Mouse (Mus musculus) stomach, embryonic 16.5 days (tissue): Measurements from ENCODE around the gene Fubp3. TPM values are rescaled to one million over a fixed set of nuclear protein-coding genes. Genes with fewer than 3 reads are reported as not detected.

Source experiments
- ATAC-seq: fragments of 200-750 bp; cut with Nextera tagmentation; 2 replicates; pipeline ENCODE4 v1.8.0; 2017; ENCODE audit warnings: moderate number of reproducible peaks, moderate TSS enrichment; ENCODE audit not compliant: insufficient read depth, low FRiP score
- H3K27ac ChIP-seq: fragments of 300-500 bp; sonication (generic); 2 replicates; pipeline ENCODE4 v1.5.1; 2014; ENCODE audit warnings: low read length
- H3K27me3 ChIP-seq: fragments of 300-500 bp; sonication (generic); 2 replicates; pipeline ENCODE4 v1.6.1; 2014; ENCODE audit warnings: low read length, control low read depth, mixed read lengths; ENCODE audit not compliant: control insufficient read depth, insufficient read depth
- H3K36me3 ChIP-seq: fragments of 300-500 bp; sonication (generic); 2 replicates; pipeline ENCODE4 v1.6.1; 2014; ENCODE audit warnings: low read length; ENCODE audit not compliant: control insufficient read depth, insufficient read depth
- H3K4me1 ChIP-seq: fragments of 300-500 bp; sonication (generic); 2 replicates; pipeline ENCODE4 v1.6.1; 2014; ENCODE audit warnings: low read length, control low read depth, mixed read lengths; ENCODE audit not compliant: control insufficient read depth, insufficient read depth
- H3K4me2 ChIP-seq: fragments of 300-500 bp; sonication (generic); 2 replicates; pipeline ENCODE4 v1.6.1; 2014; ENCODE audit warnings: low read depth, low read length, mixed read lengths
- H3K4me3 ChIP-seq: fragments of 300-500 bp; sonication (generic); replicated peaks from 2 replicates; pipeline ENCODE4 v1.5.1; 2014; ENCODE audit warnings: mild to moderate bottlenecking, low read length
- H3K9ac ChIP-seq: fragments of 300-500 bp; sonication (generic); 2 replicates; pipeline ENCODE4 v1.6.1; 2014; ENCODE audit warnings: low read length
- H3K9me3 ChIP-seq: fragments of 300-500 bp; sonication (generic); replicated peaks from 2 replicates; pipeline ENCODE4 v1.6.1; 2016; ENCODE audit warnings: low read length, control low read depth; ENCODE audit not compliant: control insufficient read depth
- WGBS: fragments of 180-500 bp; shearing (Covaris S2); extraction: QIAGEN DNeasy Blood & Tissue Kit; methylation state at CpG from one replicate; pipeline ENCODE4 v1.1.7; 2014; 5-methylcytosine and 5-hydroxymethylcytosine counted together
- polyA plus RNA-seq: library from polyadenylated mRNA; unstranded; fragments of >200 nt; fragmentation: Nextera tagmentation; extraction: Ambion mirVana; gene quantifications from 2 replicates; pipeline ENCODE4 v1.2.1, GENCODE M21; 2015

The Fubp3 gene
- polyA plus RNA-seq, 1 experiment from 2014 or later: 73.1 TPM

DNA sequence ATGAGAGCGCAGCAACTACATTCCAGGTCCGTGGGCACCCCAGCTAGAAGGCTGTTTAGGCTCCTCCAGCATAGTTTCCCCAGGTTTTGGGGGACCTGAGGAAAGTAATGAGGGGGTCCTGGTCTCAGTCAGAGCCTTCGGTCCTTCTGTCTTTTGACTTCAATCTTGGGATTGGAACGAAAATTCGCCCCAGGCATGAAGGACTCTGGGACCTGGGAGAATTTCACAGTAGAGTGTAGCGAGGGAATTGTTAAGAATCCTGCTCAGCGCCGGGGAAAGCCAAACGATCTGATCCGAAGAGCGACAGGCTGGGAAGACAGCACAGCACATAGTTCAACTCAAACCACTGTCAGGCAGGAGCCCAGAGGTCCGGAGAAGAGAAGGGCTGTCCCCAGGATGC, 64.9 kb downstream of the Fubp3 start:
- no peaks in the 10 kb centered on the region for H3K36me3 ChIP-seq
- H3K4me2 ChIP-seq: no peak overlapping the region
- H3K27me3 ChIP-seq: peaks cover 94% of the 10 kb centered on the region
- H3K27ac ChIP-seq: no peak overlapping the region
- 2% methylated on average over 12 of the region's 12 CpGs for WGBS
- peaks cover 11% of the 10 kb centered on the region; the same call in 1 of the 2 replicates for H3K4me1 ChIP-seq
- no peak overlapping the region for H3K9ac ChIP-seq
- no peak overlapping the region for H3K4me3 ChIP-seq
- H3K9me3 ChIP-seq: no peaks in the 10 kb centered on the region
- ATAC-seq: no peak

DNA sequence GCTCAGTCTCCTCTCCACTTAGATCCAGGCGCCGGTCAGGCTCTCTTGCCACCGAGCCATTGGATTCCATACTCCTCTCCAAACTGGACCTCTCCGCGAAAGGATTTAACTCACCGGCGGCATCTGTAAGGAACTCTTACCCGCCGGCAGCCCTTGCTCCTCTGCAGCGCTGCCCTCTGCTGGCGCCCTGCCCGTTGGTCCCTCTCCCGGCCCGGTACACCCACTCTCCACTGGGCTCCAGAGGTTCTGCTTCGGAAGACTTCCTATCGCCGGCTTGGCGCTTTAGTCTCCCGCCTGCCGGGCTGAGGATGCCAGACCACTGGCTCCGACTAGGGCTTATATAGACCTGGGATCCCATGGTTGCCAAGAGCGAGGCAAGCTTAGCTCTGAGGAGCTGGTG, 65.4 kb downstream of the Fubp3 start:
- H3K4me3 ChIP-seq: no peak overlapping the region

GRCm38 (mm10) chr2:31638581-31639465, 66.4 kb downstream of the Fubp3 start:
- Histone ChIP-seq H3K27ac (no peak overlapping the region), H3K36me3 (no peaks in the 10 kb centered on the region), H3K9ac (no peak overlapping the region), H3K4me2 (no peak overlapping the region), H3K4me3 (no peak overlapping the region), H3K4me1 (peaks cover 11% of the 10 kb centered on the region; the same call in 1 of the 2 replicates), H3K27me3 (peaks cover 96% of the 10 kb centered on the region), H3K9me3 (no peaks in the 10 kb centered on the region)
- under 1% methylated on average over 34 of the region's 34 CpGs for WGBS
- ATAC-seq: no peak

More for the DNA sequence above, 65.4 kb downstream of the Fubp3 start:
- Histone ChIP-seq H3K4me2 (no peak overlapping the region), H3K9ac (no peak overlapping the region), H3K36me3 (no peaks in the 10 kb centered on the region), H3K4me1 (peaks cover 11% of the 10 kb centered on the region; the same call in 1 of the 2 replicates), H3K27ac (no peak overlapping the region), H3K9me3 (no peaks in the 10 kb centered on the region), H3K27me3 (peaks cover 96% of the 10 kb centered on the region)
- 0% methylated on average over 22 of the region's 22 CpGs for WGBS
- ATAC-seq: no peak

- H3K9ac ChIP-seq: no peak overlapping the region
- no peaks in the 10 kb centered on the region for H3K36me3 ChIP-seq
- H3K4me3 ChIP-seq: no peak overlapping the region
- H3K4me1 ChIP-seq: peaks cover 11% of the 10 kb centered on the region; the same call in 1 of the 2 replicates
- 2% methylated on average over 13 of the region's 13 CpGs for WGBS
- no peaks in the 10 kb centered on the region for H3K9me3 ChIP-seq
- H3K4me2 ChIP-seq: no peak overlapping the region
- peaks cover 96% of the 10 kb centered on the region for H3K27me3 ChIP-seq
- no peak overlapping the region for H3K27ac ChIP-seq
- ATAC-seq: no peak
Measured at GRCm38 (mm10) chr2:31639466-31639760, 67.0 kb downstream of the Fubp3 start.

- Histone ChIP-seq H3K4me1 (peaks cover 11% of the 10 kb centered on the region; the same call in 1 of the 2 replicates), H3K9me3 (no peaks in the 10 kb centered on the region), H3K27ac (no peak within 1 kb of the TSS), H3K4me2 (no peak within 1 kb of the TSS), H3K36me3 (no peaks in the 10 kb centered on the region), H3K27me3 (peaks cover 96% of the 10 kb centered on the region), H3K9ac (no peak within 1 kb of the TSS), H3K4me3 (no peak within 1 kb of the TSS)
- WGBS: 3% methylated on average over 41 of the region's 41 CpGs
- no peak for ATAC-seq
Measured at GRCm38 (mm10) chr2:31639901-31640608, 67.6 kb downstream of the Fubp3 start, which contains the start of gene Prdm12. Gene Prdm12, plus strand, starts transcription at chr2:31640037.

- no peaks in the 10 kb centered on the region for H3K9me3 ChIP-seq
- H3K4me3 ChIP-seq: no peak overlapping the region
- WGBS: under 1% methylated on average over 48 of the region's 48 CpGs
- H3K27ac ChIP-seq: no peak overlapping the region
- H3K4me2 ChIP-seq: no peak overlapping the region
- no peak for ATAC-seq
- no peak overlapping the region for H3K9ac ChIP-seq
- H3K36me3 ChIP-seq: no peaks in the 10 kb centered on the region
- H3K27me3 ChIP-seq: peaks cover 95% of the 10 kb centered on the region
- peaks cover 7% of the 10 kb centered on the region; the same call in 1 of the 2 replicates for H3K4me1 ChIP-seq
Measured at GRCm38 (mm10) chr2:31640609-31641507, 68.4 kb downstream of the Fubp3 start.

DNA sequence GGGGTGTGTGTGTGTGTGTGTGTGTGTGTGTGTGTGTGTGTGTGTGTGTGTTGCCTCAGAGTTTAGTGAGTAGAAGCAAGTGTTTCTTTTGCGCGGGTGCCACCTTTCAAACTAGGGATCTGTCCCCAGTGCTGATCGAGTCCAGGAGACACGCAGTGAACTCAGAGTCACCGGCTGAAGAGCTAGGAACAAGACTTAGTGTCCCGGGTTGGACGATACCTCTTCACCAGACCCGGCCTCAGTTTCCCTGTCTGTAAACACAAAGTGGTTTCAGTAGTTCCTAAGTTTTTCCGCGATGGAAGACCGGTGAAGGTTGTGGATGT, 69.0 kb downstream of the Fubp3 start:
- no peak for ATAC-seq
- Histone ChIP-seq H3K36me3 (no peaks in the 10 kb centered on the region), H3K9me3 (no peaks in the 10 kb centered on the region), H3K9ac (no peak overlapping the region), H3K27ac (no peak overlapping the region), H3K27me3 (peaks cover 95% of the 10 kb centered on the region), H3K4me2 (no peak overlapping the region), H3K4me1 (peaks cover 1% of the 10 kb centered on the region; the same call in 1 of the 2 replicates), H3K4me3 (no peak overlapping the region)
- 3% methylated on average over 11 of the region's 11 CpGs for WGBS

- ATAC-seq: no peak
- Histone ChIP-seq H3K4me3 (no peak overlapping the region), H3K27me3 (peaks cover 95% of the 10 kb centered on the region)
Measured at GRCm38 (mm10) chr2:31641929-31642328, 69.5 kb downstream of the Fubp3 start.

More at GRCm38 (mm10) chr2:31641929-31642328, 69.5 kb downstream of the Fubp3 start:
- H3K27ac ChIP-seq: no peak overlapping the region
- H3K4me1 ChIP-seq: no peaks in the 10 kb centered on the region
- H3K9me3 ChIP-seq: no peaks in the 10 kb centered on the region
- 4% methylated on average over 18 of the region's 18 CpGs for WGBS
- H3K36me3 ChIP-seq: no peaks in the 10 kb centered on the region
- H3K4me2 ChIP-seq: no peak overlapping the region
- H3K9ac ChIP-seq: no peak overlapping the region
